Mouse (Mus musculus) limb, embryonic 15.5 days (tissue): ENCODE data around the gene Tcf7l2. TPM values are rescaled to one million over a fixed set of nuclear protein-coding genes. Genes with fewer than 3 reads are reported as not detected.

ENCODE experiments used
- ATAC-seq: fragments of 200-750 bp; cut with Nextera tagmentation; 2 replicates; pipeline ENCODE4 v1.8.0; 2017; ENCODE audit warnings: low read depth, moderate TSS enrichment; ENCODE audit not compliant: insufficient number of reproducible peaks, low FRiP score, low TSS enrichment
- H3K27ac ChIP-seq: fragments of 300-500 bp; sonication (generic); 2 replicates; pipeline ENCODE4 v1.5.1; 2015; ENCODE audit warnings: moderate library complexity, mild to moderate bottlenecking, inconsistent platforms
- H3K27me3 ChIP-seq: fragments of 300-500 bp; sonication (generic); 2 replicates; pipeline ENCODE4 v1.6.1; 2015; ENCODE audit warnings: inconsistent platforms
- H3K36me3 ChIP-seq: fragments of 300-500 bp; sonication (generic); 2 replicates; pipeline ENCODE4 v1.6.1; 2015; ENCODE audit warnings: inconsistent platforms
- H3K4me1 ChIP-seq: fragments of 300-500 bp; sonication (generic); 2 replicates; pipeline ENCODE4 v1.6.1; 2015; ENCODE audit warnings: inconsistent platforms
- H3K4me2 ChIP-seq: fragments of 300-500 bp; sonication (generic); 2 replicates; pipeline ENCODE4 v1.6.1; 2015; ENCODE audit warnings: mild to moderate bottlenecking, inconsistent platforms
- H3K4me3 ChIP-seq: fragments of 300-500 bp; sonication (generic); 2 replicates; pipeline ENCODE4 v1.5.1; 2015; ENCODE audit warnings: mild to moderate bottlenecking, inconsistent platforms
- H3K9ac ChIP-seq: fragments of 300-500 bp; sonication (generic); 2 replicates; pipeline ENCODE4 v1.6.1; 2015; ENCODE audit warnings: inconsistent platforms
- H3K9me3 ChIP-seq: fragments of 300-500 bp; sonication (generic); 2 replicates; pipeline ENCODE4 v1.6.1; 2016; ENCODE audit warnings: inconsistent platforms
- WGBS: fragments of 180-500 bp; shearing (Covaris S2); methylation state at CpG from one replicate; pipeline ENCODE4 v1.1.7; 2015; 5-methylcytosine and 5-hydroxymethylcytosine counted together
- polyA plus RNA-seq: library from polyadenylated mRNA; unstranded; fragments of >200 nt; fragmentation: Nextera tagmentation; extraction: Ambion mirVana; gene quantifications from 2 replicates; pipeline ENCODE4 v1.2.1, GENCODE M21; 2015

Tcf7l2 gene
- polyA plus RNA-seq, 1 experiment from 2014 or later: 90.5 TPM

DNA sequence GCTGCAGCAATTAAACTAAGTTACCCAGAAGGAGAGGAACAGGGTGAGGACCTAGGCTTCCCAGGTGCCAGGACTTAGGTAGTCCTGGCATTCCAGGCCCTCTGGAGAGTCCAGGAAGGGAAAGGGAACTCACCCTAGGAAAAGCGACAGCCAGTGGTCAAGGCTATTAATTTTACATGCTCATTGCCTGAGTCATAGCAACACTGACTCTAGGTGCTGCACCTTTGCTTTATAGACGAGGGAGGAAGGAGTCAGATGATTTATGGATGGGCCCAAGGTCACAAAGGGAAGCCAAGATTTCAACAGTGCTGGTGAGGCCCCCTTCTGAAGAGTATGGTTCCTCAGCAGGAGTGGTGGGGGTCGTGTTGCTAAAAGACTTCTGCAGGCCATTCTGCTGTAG lies 8.6 kb upstream of the Tcf7l2 start:
- no peaks in the 10 kb centered on the region for H3K9me3 ChIP-seq
- H3K4me1 ChIP-seq: peaks cover 9% of the 10 kb centered on the region
- 41% methylated on average over 3 of the region's 3 CpGs for WGBS
- H3K4me3 ChIP-seq: no peak overlapping the region
- no peaks in the 10 kb centered on the region for H3K36me3 ChIP-seq
- H3K4me2 ChIP-seq: no peak overlapping the region
- no peak overlapping the region for H3K9ac ChIP-seq
- ATAC-seq: no peak
- H3K27me3 ChIP-seq: no peaks in the 10 kb centered on the region
- H3K27ac ChIP-seq: no peak overlapping the region

DNA sequence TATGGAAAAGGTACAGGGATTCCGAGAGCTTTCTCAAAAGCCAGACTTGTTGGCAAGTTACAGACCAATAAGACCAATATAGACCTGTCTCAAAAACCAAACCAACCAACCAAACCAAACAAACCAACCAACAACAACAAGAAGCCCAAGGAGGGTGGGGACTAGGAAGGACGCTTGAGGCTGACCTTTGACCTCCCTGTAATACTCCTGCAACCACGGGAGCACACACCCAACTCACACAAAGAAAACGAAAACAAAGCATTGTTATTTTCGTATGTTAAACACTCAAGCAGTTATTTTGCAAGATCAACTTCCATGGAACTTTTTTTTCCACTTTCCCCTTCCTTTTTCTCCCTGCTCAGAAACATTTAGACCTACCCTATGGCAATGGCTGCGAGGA lies 5.6 kb upstream of the Tcf7l2 start:
- no peak overlapping the region for H3K9ac ChIP-seq
- peaks cover 19% of the 10 kb centered on the region for H3K4me1 ChIP-seq

DNA sequence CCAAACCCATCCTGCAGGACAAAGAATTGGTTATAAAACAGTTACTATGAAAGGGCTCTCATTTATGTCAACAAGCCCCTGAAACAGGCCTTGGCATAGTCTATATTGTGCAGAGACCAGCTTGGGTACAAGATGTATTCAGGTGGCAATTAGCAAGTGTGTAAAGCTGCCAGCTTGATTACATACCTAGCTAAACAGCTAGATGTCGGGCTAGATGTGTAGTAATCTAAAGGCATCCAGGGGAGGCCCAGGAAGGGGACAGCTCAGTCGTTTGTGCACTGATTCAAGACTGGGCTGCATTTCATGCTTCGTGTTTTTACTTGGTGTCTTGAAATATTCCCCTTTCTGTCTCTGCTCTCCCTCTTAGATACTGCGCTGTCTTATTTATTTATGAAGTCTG lies 1.9 kb upstream of the Tcf7l2 start:
- 25% methylated on average over 4 of the region's 4 CpGs for WGBS
- Histone ChIP-seq H3K27me3 (no peaks in the 10 kb centered on the region), H3K36me3 (no peaks in the 10 kb centered on the region), H3K27ac (0 out of 2 replicates have a peak overlapping the region, but pooled peaks have one; percentile 33), H3K4me3 (no peak overlapping the region), H3K9me3 (no peaks in the 10 kb centered on the region), H3K9ac (no peak overlapping the region), H3K4me2 (no peak overlapping the region), H3K4me1 (peaks cover 13% of the 10 kb centered on the region)
- no peak for ATAC-seq

More for the DNA sequence above, 5.6 kb upstream of the Tcf7l2 start:
- no peaks in the 10 kb centered on the region for H3K36me3 ChIP-seq
- H3K4me2 ChIP-seq: no peak overlapping the region
- H3K27ac ChIP-seq: no peak overlapping the region
- H3K27me3 ChIP-seq: no peaks in the 10 kb centered on the region
- ATAC-seq: no peak
- no peaks in the 10 kb centered on the region for H3K9me3 ChIP-seq
- 50% methylated on average over 6 of the region's 6 CpGs for WGBS
- no peak overlapping the region for H3K4me3 ChIP-seq

DNA sequence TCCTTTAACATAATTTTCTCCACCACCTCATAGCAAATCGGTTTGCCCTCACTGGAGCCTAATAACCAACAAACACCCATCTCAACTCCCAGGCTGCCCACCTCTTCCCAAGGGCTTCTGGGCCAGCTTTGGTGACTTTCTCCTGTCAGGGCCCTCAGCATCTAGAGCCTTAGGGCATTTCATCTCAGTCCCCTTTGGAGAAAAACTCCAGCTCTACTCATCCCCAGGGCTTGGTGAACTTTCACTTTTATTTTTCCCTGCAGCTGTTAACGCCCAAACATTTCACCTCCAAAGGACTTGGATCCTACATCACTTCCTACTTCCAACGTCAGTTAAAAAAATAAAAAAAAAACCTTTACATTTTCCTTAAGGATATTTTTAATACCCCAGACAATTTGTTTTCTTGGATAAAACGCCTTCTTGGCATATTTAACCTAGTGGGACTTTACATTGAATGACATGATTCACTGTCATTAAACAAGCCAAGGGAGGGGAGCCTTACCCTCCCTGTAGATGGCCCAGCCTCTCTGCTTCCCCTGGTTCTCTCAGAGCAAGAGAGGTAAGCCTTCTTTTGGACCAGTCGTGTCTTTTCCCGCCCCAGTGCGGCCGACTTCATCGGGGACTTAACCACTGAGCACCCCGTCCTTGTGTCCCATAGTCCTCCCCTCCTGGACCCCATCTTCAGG lies 724 bp upstream of the Tcf7l2 start:
- Histone ChIP-seq H3K9ac (no peak overlapping the region), H3K27ac (peak overlapping the region; percentile 98), H3K36me3 (no peaks in the 10 kb centered on the region), H3K4me3 (peak overlapping the region; percentile 74), H3K9me3 (no peaks in the 10 kb centered on the region), H3K4me2 (peak overlapping the region; percentile 81), H3K27me3 (no peaks in the 10 kb centered on the region), H3K4me1 (peaks cover 20% of the 10 kb centered on the region)
- WGBS: 6% methylated on average over 10 of the region's 10 CpGs
- no peak for ATAC-seq

- peak overlapping the region; percentile 81 for H3K4me2 ChIP-seq
- H3K4me3 ChIP-seq: peak overlapping the region; percentile 74
- no peaks in the 10 kb centered on the region for H3K27me3 ChIP-seq
- peak overlapping the region; percentile 98 for H3K27ac ChIP-seq
- no peaks in the 10 kb centered on the region for H3K9me3 ChIP-seq
- WGBS: under 1% methylated on average over 64 of the region's 70 CpGs
- H3K9ac ChIP-seq: peak overlapping the region; percentile 94
- no peaks in the 10 kb centered on the region for H3K36me3 ChIP-seq
- ATAC-seq: no peak
- H3K4me1 ChIP-seq: peaks cover 36% of the 10 kb centered on the region
Measured at GRCm38 (mm10) chr19:55742386-55743000, 873 bp downstream of the Tcf7l2 start.

DNA sequence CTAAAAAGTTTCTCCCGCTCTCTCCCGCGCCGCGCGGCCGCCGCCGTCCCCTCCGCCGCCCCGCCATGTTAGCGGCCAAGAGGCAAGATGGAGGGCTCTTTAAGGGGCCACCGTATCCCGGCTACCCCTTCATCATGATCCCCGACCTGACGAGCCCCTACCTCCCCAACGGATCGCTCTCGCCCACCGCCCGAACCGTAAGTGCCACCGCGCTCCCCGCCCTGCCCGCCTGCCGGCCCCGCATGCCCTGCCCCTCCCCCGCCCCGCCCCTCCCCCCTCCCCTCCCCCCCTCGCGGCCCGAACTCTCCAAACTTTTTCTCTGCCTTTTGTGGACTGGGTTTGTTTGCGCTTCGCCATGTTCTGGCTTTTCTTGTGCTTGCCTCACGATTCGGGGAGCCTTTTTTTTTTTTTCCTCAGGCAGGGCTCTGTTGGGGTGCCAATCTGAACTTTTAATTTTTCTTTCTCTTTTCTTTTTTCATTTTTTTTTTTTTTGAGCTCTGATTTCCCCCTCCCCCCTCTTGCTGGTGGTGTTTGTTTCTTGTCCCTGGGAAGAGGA lies 1.5 kb downstream of the Tcf7l2 start:
- Histone ChIP-seq H3K9ac (peak overlapping the region; percentile 94), H3K4me3 (peak overlapping the region; percentile 74), H3K27ac (peak overlapping the region; percentile 98), H3K36me3 (no peaks in the 10 kb centered on the region), H3K4me1 (peaks cover 42% of the 10 kb centered on the region), H3K27me3 (no peaks in the 10 kb centered on the region), H3K9me3 (no peaks in the 10 kb centered on the region), H3K4me2 (peak overlapping the region; percentile 81)
- no peak for ATAC-seq
- WGBS: 0% methylated on average over 16 of the region's 38 CpGs

- Histone ChIP-seq H3K9me3 (no peaks in the 10 kb centered on the region), H3K4me3 (peak overlapping the region; percentile 74), H3K27me3 (no peaks in the 10 kb centered on the region), H3K4me2 (peak overlapping the region; percentile 81), H3K27ac (peak overlapping the region; percentile 98), H3K4me1 (peaks cover 50% of the 10 kb centered on the region), H3K9ac (peak overlapping the region; percentile 94), H3K36me3 (no peaks in the 10 kb centered on the region)
- WGBS: 1% methylated on average over 44 of the region's 47 CpGs
- ATAC-seq: 0 out of 2 replicates have a peak, but pooled peaks have one; percentile 11
Measured at GRCm38 (mm10) chr19:55743557-55744441, 2.2 kb downstream of the Tcf7l2 start.

DNA sequence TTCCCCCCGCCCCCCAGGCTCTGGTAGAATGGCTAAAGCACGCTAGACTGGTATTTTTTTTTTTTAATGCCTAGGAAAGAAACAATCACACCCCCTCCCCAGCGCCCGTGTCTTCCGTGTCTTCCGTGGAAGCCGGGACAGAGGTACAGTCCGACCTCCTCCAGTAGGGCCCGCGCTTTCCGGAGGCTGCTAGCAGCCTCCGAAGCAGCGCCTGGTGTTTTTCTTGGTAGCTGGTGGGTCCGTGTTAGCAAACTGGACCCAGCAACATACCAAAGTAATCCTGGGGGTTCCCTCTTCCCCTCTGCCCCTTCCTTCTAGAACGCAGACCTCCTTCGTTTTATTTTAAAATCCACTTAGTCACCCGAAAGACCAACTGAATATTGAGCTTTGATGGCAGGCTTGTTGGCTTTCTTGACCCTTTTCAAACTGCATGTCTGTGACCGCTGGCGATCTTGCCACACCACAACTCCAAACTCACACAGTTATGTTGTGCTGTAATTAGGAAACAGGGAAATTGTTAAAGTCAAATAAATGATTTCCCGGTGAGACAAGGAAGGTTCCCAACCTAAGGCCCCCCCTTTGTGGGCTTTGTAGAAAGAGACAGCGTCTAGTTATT lies 3.1 kb downstream of the Tcf7l2 start:
- H3K9ac ChIP-seq: peak overlapping the region; percentile 94; the same call in 1 of the 2 replicates
- H3K9me3 ChIP-seq: no peaks in the 10 kb centered on the region
- H3K4me2 ChIP-seq: peak overlapping the region; percentile 81
- WGBS: 5% methylated on average over 21 of the region's 21 CpGs
- peak overlapping the region; percentile 98 for H3K27ac ChIP-seq
- peaks cover 56% of the 10 kb centered on the region for H3K4me1 ChIP-seq
- H3K36me3 ChIP-seq: no peaks in the 10 kb centered on the region
- no peaks in the 10 kb centered on the region for H3K27me3 ChIP-seq
- peak overlapping the region; percentile 74 for H3K4me3 ChIP-seq
- no peak for ATAC-seq

GRCm38 (mm10) chr19:55745192-55745578 lies 3.6 kb downstream of the Tcf7l2 start:
- H3K4me1 ChIP-seq: peaks cover 58% of the 10 kb centered on the region
- H3K27me3 ChIP-seq: no peaks in the 10 kb centered on the region
- H3K4me2 ChIP-seq: peak overlapping the region; percentile 81
- H3K9ac ChIP-seq: peak overlapping the region; percentile 94; the same call in 1 of the 2 replicates
- 19% methylated on average over 9 of the region's 9 CpGs for WGBS
- H3K36me3 ChIP-seq: no peaks in the 10 kb centered on the region
- H3K27ac ChIP-seq: peak overlapping the region; percentile 98
- no peaks in the 10 kb centered on the region for H3K9me3 ChIP-seq
- ATAC-seq: no peak
- H3K4me3 ChIP-seq: peak overlapping the region; percentile 74

- Histone ChIP-seq H3K4me1 (peaks cover 60% of the 10 kb centered on the region), H3K27me3 (no peaks in the 10 kb centered on the region), H3K4me3 (no peak overlapping the region; the same call in 1 of the 2 replicates), H3K9ac (no peak overlapping the region), H3K36me3 (no peaks in the 10 kb centered on the region), H3K27ac (no peak overlapping the region), H3K9me3 (no peaks in the 10 kb centered on the region), H3K4me2 (peak overlapping the region; percentile 37; the same call in 1 of the 2 replicates)
- 11% methylated on average over 5 of the region's 5 CpGs for WGBS
- ATAC-seq: no peak
Measured at GRCm38 (mm10) chr19:55746241-55746640, 4.6 kb downstream of the Tcf7l2 start.

GRCm38 (mm10) chr19:55747237-55747925 lies 5.8 kb downstream of the Tcf7l2 start:
- H3K9me3 ChIP-seq: no peaks in the 10 kb centered on the region
- H3K4me3 ChIP-seq: peak overlapping the region; percentile 1; the same call in 1 of the 2 replicates
- peak overlapping the region; percentile 64 for H3K27ac ChIP-seq
- no peak overlapping the region for H3K9ac ChIP-seq
- H3K27me3 ChIP-seq: no peaks in the 10 kb centered on the region
- no peaks in the 10 kb centered on the region; the same call in 1 of the 2 replicates for H3K36me3 ChIP-seq
- H3K4me2 ChIP-seq: peak overlapping the region; percentile 37
- peaks cover 70% of the 10 kb centered on the region for H3K4me1 ChIP-seq
- no peak for ATAC-seq
- WGBS: 13% methylated on average over 13 of the region's 13 CpGs
